Mouse (Mus musculus): ENCODE data around the gene Olfr1463. TPM values are rescaled to one million over a fixed set of nuclear protein-coding genes. Genes with fewer than 3 reads are reported as not detected.

Olfr1463 gene
- polyA plus RNA-seq (2015; fragmentation: Nextera tagmentation; extraction: Ambion mirVana) = not detected in 2 replicates

DNA sequence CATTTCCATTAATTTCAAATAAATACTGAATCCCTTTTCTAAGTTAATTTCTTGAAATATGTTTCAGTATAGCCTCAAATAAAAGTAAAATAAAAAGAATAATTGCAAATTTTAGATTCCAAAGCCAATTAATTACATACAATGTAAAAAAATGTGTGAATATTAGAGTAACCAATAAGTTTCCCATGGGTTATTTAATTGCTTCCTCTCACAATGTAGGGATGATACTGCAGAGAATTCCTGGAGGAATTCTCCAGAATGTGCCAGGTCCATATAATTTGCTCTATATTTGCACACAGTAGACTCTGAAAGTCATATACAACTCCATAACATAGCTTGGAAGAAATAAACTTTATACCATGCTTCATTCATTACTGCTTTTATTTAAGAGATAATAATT is at the start of gene Olfr1463:
TSS of gene Olfr1463 (plus strand) at position 301 of the 400 bp plus-strand sequence.
- H3K4me1 ChIP-seq (replicated peaks) = no peaks in the 10 kb centered on the region
- no peak within 1 kb of the TSS for H3K4me3 ChIP-seq (replicated peaks)
- no peak for ATAC-seq (ENCODE audit: low read depth)
- no peaks in the 10 kb centered on the region for H3K36me3 ChIP-seq
- 0 out of 2 replicates have a peak, but pooled peaks cover 7% of the 10 kb centered on the region for H3K9me3 ChIP-seq (replicated peaks)
- H3K4me2 ChIP-seq = no peak within 1 kb of the TSS
- H3K27ac ChIP-seq = no peak within 1 kb of the TSS
- no peaks in the 10 kb centered on the region for H3K27me3 ChIP-seq
- no peak within 1 kb of the TSS for H3K9ac ChIP-seq
- DNase-seq = no peak

- H3K27me3 ChIP-seq = no peaks in the 10 kb centered on the region
- no peak within 1 kb of the TSS for H3K9ac ChIP-seq
- 67% methylated on average over 1 of the region's 1 CpGs for WGBS (ENCODE audit: insufficient replicate concordance)
- H3K4me1 ChIP-seq (replicated peaks) = no peaks in the 10 kb centered on the region
- no peaks in the 10 kb centered on the region; the same call in 1 of the 2 replicates for H3K9me3 ChIP-seq (replicated peaks)
- no peak within 1 kb of the TSS for H3K27ac ChIP-seq
- DNase-seq = no peak
- H3K4me3 ChIP-seq (replicated peaks) = no peak within 1 kb of the TSS
- H3K4me2 ChIP-seq = no peak within 1 kb of the TSS
- ATAC-seq (ENCODE audit: low read depth) = no peak
- no peaks in the 10 kb centered on the region for H3K36me3 ChIP-seq
These were observed 45.7 kb upstream of the Olfr1463 start, which contains the start of gene Olfr1462 for GRCm38 (mm10) chr19:13185434-13185833. Gene Olfr1462 (plus strand): TSS chr19:13185734.

GRCm38 (mm10) chr19:13221666-13222065 is 9.5 kb upstream of the Olfr1463 start:
- no peak for DNase-seq
- Histone ChIP-seq H3K27ac (no peak overlapping the region), H3K27me3 (no peaks in the 10 kb centered on the region), H3K9ac (no peak overlapping the region), H3K9me3 (replicated peaks) (no peaks in the 10 kb centered on the region), H3K36me3 (no peaks in the 10 kb centered on the region), H3K4me2 (no peak overlapping the region), H3K4me1 (replicated peaks) (no peaks in the 10 kb centered on the region), H3K4me3 (replicated peaks) (no peak overlapping the region)
- 76% methylated on average over 11 of the region's 11 CpGs for WGBS (ENCODE audit: insufficient replicate concordance)
- no peak for ATAC-seq (ENCODE audit: low read depth)

Other genes starting within 250 kb of the Olfr1463 start
- gene Olfr1451, start 236.3 kb upstream of the Olfr1463 start, polyA plus RNA-seq (2015; fragmentation: Nextera tagmentation; extraction: Ambion mirVana) = not detected in 2 replicates
- gene Olfr1453, start 203.0 kb upstream of the Olfr1463 start, polyA plus RNA-seq (2015; fragmentation: Nextera tagmentation; extraction: Ambion mirVana) = not detected in 2 replicates
- not detected in 2 replicates for gene Olfr1454, start 170.7 kb upstream of the Olfr1463 start, polyA plus RNA-seq (2015; fragmentation: Nextera tagmentation; extraction: Ambion mirVana)
- not detected in 2 replicates for gene Olfr1457, start 133.4 kb upstream of the Olfr1463 start, polyA plus RNA-seq (2015; fragmentation: Nextera tagmentation; extraction: Ambion mirVana)
- gene Olfr1458, start 124.6 kb upstream of the Olfr1463 start, polyA plus RNA-seq (2015; fragmentation: Nextera tagmentation; extraction: Ambion mirVana) = not detected in 2 replicates
- gene Olfr1459, start 81.8 kb upstream of the Olfr1463 start, polyA plus RNA-seq (2015; fragmentation: Nextera tagmentation; extraction: Ambion mirVana) = not detected in 2 replicates
- gene Olfr1461, start 68.3 kb upstream of the Olfr1463 start, polyA plus RNA-seq (2015; fragmentation: Nextera tagmentation; extraction: Ambion mirVana) = not detected in 2 replicates
- not detected in 2 replicates for gene Olfr1462, start 45.6 kb upstream of the Olfr1463 start, polyA plus RNA-seq (2015; fragmentation: Nextera tagmentation; extraction: Ambion mirVana)
- gene Olfr1465, start 84.2 kb downstream of the Olfr1463 start, polyA plus RNA-seq (2015; fragmentation: Nextera tagmentation; extraction: Ambion mirVana) = not detected in 2 replicates
- not detected in 2 replicates for gene Olfr1466, start 107.5 kb downstream of the Olfr1463 start, polyA plus RNA-seq (2015; fragmentation: Nextera tagmentation; extraction: Ambion mirVana)
- not detected in 2 replicates for gene Olfr1467, start 130.9 kb downstream of the Olfr1463 start, polyA plus RNA-seq (2015; fragmentation: Nextera tagmentation; extraction: Ambion mirVana)
- gene Olfr1469, start 176.5 kb downstream of the Olfr1463 start, polyA plus RNA-seq (2015; fragmentation: Nextera tagmentation; extraction: Ambion mirVana) = not detected in 2 replicates
- gene Olfr1471, start 212.1 kb downstream of the Olfr1463 start, polyA plus RNA-seq (2015; fragmentation: Nextera tagmentation; extraction: Ambion mirVana) = not detected in 2 replicates
- not detected in 2 replicates for gene Olfr1472, start 224.8 kb downstream of the Olfr1463 start, polyA plus RNA-seq (2015; fragmentation: Nextera tagmentation; extraction: Ambion mirVana)
- not detected in 2 replicates for gene Olfr1474, start 238.2 kb downstream of the Olfr1463 start, polyA plus RNA-seq (2015; fragmentation: Nextera tagmentation; extraction: Ambion mirVana)
- not detected in 2 replicates for gene Olfr1475, start 248.9 kb downstream of the Olfr1463 start, polyA plus RNA-seq (2015; fragmentation: Nextera tagmentation; extraction: Ambion mirVana)